Mouse (Mus musculus) forelimb bud, embryonic 11.5 days (tissue): ENCODE measurements around the gene Krtap5-4.
"Not testable (repeated sequence)": the region's sequence is repeated elsewhere in the genome, so short reads cannot be mapped to it uniquely, and the experiment has no call there.

ENCODE experiments used
- DNase-seq: peaks from one replicate; pipeline ENCODE4 v3.0.0-alpha.2; 2012; ENCODE audit warnings: low read depth, low spot score

The Krtap5-4 gene

GRCm38 (mm10) chr7:142321637-142322306 is 18.4 kb downstream of the Krtap5-4 start:
- not testable (repeated sequence) for DNase-seq

GRCm38 (mm10) chr7:142322641-142323040 is 19.3 kb downstream of the Krtap5-4 start:
- no peak for DNase-seq

GRCm38 (mm10) chr7:142323396-142324117 is 20.2 kb downstream of the Krtap5-4 start:
- no peak for DNase-seq

- DNase-seq = no peak
Measured at GRCm38 (mm10) chr7:142326714-142327445, 23.5 kb downstream of the Krtap5-4 start.

- no peak for DNase-seq
Measured at GRCm38 (mm10) chr7:142328507-142328906, 25.2 kb downstream of the Krtap5-4 start.

GRCm38 (mm10) chr7:142330271-142330724 is 26.9 kb downstream of the Krtap5-4 start:
- DNase-seq = no peak

- no peak for DNase-seq
Measured at GRCm38 (mm10) chr7:142331281-142331680, 27.9 kb downstream of the Krtap5-4 start.

GRCm38 (mm10) chr7:142332741-142333140 is 29.4 kb downstream of the Krtap5-4 start:
- not testable (repeated sequence) for DNase-seq

- DNase-seq = peak; percentile 90
Measured at GRCm38 (mm10) chr7:142334246-142334645, 30.9 kb downstream of the Krtap5-4 start.

- no peak for DNase-seq
Measured at GRCm38 (mm10) chr7:142335151-142335550, 31.8 kb downstream of the Krtap5-4 start.

- DNase-seq = no peak
Measured at GRCm38 (mm10) chr7:142340269-142340970, 37.1 kb downstream of the Krtap5-4 start.

GRCm38 (mm10) chr7:142341564-142342246 is 38.4 kb downstream of the Krtap5-4 start:
- no peak for DNase-seq

- no peak for DNase-seq
Measured at GRCm38 (mm10) chr7:142342247-142342640, 38.9 kb downstream of the Krtap5-4 start.

GRCm38 (mm10) chr7:142347542-142347941 is 44.2 kb downstream of the Krtap5-4 start:
- no peak for DNase-seq

GRCm38 (mm10) chr7:142349308-142349961 is 46.1 kb downstream of the Krtap5-4 start:
- no peak for DNase-seq

- DNase-seq = no peak
Measured at GRCm38 (mm10) chr7:142351569-142351968, 48.2 kb downstream of the Krtap5-4 start.

- DNase-seq = no peak
Measured at GRCm38 (mm10) chr7:142353854-142354253, 50.5 kb downstream of the Krtap5-4 start.
